Mouse (Mus musculus) forebrain, embryonic 11.5 days (tissue): ENCODE measurements around the gene Mcee. TPM values are rescaled to one million over a fixed set of nuclear protein-coding genes. Genes with fewer than 3 reads are reported as not detected.

Experiments used
- ATAC-seq: fragments of 200-750 bp; cut with Nextera tagmentation; replicated peaks from 2 replicates; pipeline ENCODE4 v1.8.0; 2017; ENCODE audit warnings: moderate TSS enrichment; ENCODE audit not compliant: low FRiP score
- DNase-seq: peaks from one replicate; pipeline ENCODE4 v3.0.0-alpha.2; 2017; ENCODE audit warnings: low spot score
- H3K27ac ChIP-seq: fragments of 300-500 bp; sonication (generic); 2 replicates; pipeline ENCODE4 v1.5.1; 2014; ENCODE audit warnings: low read depth, low read length
- H3K27me3 ChIP-seq: fragments of 300-500 bp; sonication (generic); 2 replicates; pipeline ENCODE4 v1.6.1; 2014; ENCODE audit warnings: mild to moderate bottlenecking, low read length, mixed read lengths; ENCODE audit not compliant: control insufficient read depth, insufficient read depth
- H3K36me3 ChIP-seq: fragments of 300-500 bp; sonication (generic); 2 replicates; pipeline ENCODE4 v1.6.1; 2014; ENCODE audit warnings: mild to moderate bottlenecking, low read length, moderate library complexity, mixed read lengths; ENCODE audit not compliant: control insufficient read depth, insufficient read depth
- H3K4me1 ChIP-seq: fragments of 300-500 bp; sonication (generic); replicated peaks from 2 replicates; pipeline ENCODE4 v1.6.1; 2014; ENCODE audit warnings: low read length, mixed read lengths; ENCODE audit not compliant: control insufficient read depth, insufficient read depth
- H3K4me2 ChIP-seq: fragments of 300-500 bp; sonication (generic); 2 replicates; pipeline ENCODE4 v1.6.1; 2014; ENCODE audit warnings: low read depth, mild to moderate bottlenecking, low read length, moderate library complexity, mixed read lengths; ENCODE audit not compliant: severe bottlenecking
- H3K4me3 ChIP-seq: fragments of 300-500 bp; sonication (generic); 2 replicates; pipeline ENCODE4 v1.5.1; 2014; ENCODE audit warnings: low read depth, low read length
- H3K9ac ChIP-seq: fragments of 300-500 bp; sonication (generic); 2 replicates; pipeline ENCODE4 v1.6.1; 2014; ENCODE audit warnings: low read length
- H3K9me3 ChIP-seq: fragments of 300-500 bp; sonication (generic); 2 replicates; pipeline ENCODE4 v1.6.1; 2016; ENCODE audit warnings: low read length, mixed read lengths; ENCODE audit not compliant: control insufficient read depth
- WGBS: fragments of 180-500 bp; shearing (Covaris S2); extraction: QIAGEN DNeasy Blood & Tissue Kit; methylation state at CpG from one replicate; pipeline ENCODE4 v1.1.7; 2014; 5-methylcytosine and 5-hydroxymethylcytosine counted together
- polyA plus RNA-seq: library from polyadenylated mRNA; unstranded; fragments of >200 nt; fragmentation: Nextera tagmentation; extraction: Ambion mirVana; gene quantifications from 2 replicates; pipeline ENCODE4 v1.2.1, GENCODE M21; 2014

Mcee gene
- polyA plus RNA-seq, 1 experiment from 2014 or later, result 36.6 TPM

DNA sequence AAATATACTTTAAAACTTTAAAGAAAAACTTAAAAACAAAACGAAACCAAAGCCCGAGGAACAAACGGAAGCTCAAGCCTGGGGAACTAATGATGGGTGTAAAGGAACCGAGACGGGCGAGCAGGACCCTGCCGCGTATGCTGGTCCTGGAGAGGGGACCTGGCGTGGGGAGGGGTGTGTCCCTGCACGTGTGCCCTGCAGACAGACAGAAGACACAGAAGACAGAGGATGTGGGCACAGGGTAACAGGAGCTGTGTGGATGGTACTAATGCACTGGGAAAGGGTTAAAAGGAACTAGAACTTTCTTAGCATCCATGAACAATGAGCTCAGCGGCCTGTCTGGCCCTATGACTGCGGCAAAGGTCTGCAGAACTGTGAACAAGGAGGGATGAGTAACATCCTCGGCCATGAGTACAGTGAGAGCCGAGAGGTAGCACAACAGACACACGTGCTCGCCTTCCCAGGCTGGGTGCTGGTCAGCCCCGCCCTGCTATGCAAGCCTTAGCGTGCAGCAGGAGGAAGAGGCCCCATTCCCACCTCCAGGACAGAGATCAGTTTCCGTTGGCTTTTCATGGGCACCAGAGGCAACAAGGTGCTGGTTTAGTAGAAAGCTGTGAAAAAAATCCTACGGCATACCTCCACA is 32.3 kb upstream of the Mcee start:
- peaks cover 4% of the 10 kb centered on the region; the same call in 1 of the 2 replicates for H3K36me3 ChIP-seq
- ATAC-seq, result no peak
- 88% methylated on average over 20 of the region's 20 CpGs for WGBS

DNA sequence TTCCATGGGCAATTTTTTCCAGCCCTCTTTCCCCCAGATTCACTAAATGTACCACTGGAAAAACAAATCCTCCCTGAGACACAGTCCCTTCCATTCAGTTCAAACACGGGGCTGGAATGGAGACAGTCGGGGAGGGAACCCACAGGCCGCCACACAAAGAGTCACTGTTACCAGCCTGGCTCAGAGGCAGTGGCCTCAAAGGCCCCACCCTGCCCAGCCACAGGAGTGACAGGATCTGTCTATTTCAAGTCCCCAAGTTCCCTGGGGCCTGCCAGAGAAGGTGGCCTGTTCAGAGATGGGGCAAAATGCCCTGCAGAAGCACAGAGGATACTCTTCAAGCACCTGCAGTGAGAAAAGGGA is 31.8 kb upstream of the Mcee start:
- Histone ChIP-seq H3K27me3 (no peaks in the 10 kb centered on the region), H3K36me3 (peaks cover 4% of the 10 kb centered on the region; the same call in 1 of the 2 replicates), H3K9me3 (no peaks in the 10 kb centered on the region), H3K4me2 (no peak overlapping the region), H3K9ac (no peak overlapping the region), H3K4me1 (no peaks in the 10 kb centered on the region), H3K4me3 (no peak overlapping the region), H3K27ac (no peak overlapping the region)
- ATAC-seq (no peak), DNase-seq (no peak)
- WGBS, result 76% methylated on average over 3 of the region's 3 CpGs

More for the DNA sequence above, 32.3 kb upstream of the Mcee start:
- Histone ChIP-seq H3K9ac (no peak overlapping the region), H3K27me3 (no peaks in the 10 kb centered on the region), H3K4me3 (no peak overlapping the region), H3K27ac (no peak overlapping the region), H3K9me3 (no peaks in the 10 kb centered on the region), H3K4me1 (no peaks in the 10 kb centered on the region), H3K4me2 (no peak overlapping the region)
- DNase-seq, result no peak

DNA sequence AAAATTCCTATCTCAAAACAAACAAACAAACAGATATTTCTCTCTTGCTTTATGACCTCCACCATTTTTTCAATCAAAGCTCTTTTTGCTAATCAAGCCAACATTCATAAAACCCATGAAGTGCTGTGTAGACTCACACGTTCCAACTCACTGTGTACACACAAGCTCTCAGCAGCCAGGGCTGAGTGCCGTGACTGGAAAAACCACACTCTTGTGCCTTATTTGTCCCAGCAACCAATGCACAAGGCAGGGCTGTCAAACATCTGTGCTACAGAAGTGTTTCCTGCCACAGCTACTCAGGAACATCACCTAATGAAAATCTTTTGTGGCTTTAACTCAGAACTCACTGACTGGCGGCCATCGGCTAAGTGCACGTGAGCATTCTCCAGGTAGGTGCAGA is 26.5 kb upstream of the Mcee start:
- WGBS, result 94% methylated on average over 5 of the region's 5 CpGs
- Histone ChIP-seq H3K4me1 (no peaks in the 10 kb centered on the region), H3K9me3 (no peaks in the 10 kb centered on the region), H3K4me2 (no peak overlapping the region), H3K4me3 (no peak overlapping the region), H3K36me3 (peaks cover 4% of the 10 kb centered on the region; the same call in 1 of the 2 replicates), H3K27me3 (no peaks in the 10 kb centered on the region), H3K9ac (no peak overlapping the region), H3K27ac (no peak overlapping the region)
- DNase-seq (no peak), ATAC-seq (no peak)

DNA sequence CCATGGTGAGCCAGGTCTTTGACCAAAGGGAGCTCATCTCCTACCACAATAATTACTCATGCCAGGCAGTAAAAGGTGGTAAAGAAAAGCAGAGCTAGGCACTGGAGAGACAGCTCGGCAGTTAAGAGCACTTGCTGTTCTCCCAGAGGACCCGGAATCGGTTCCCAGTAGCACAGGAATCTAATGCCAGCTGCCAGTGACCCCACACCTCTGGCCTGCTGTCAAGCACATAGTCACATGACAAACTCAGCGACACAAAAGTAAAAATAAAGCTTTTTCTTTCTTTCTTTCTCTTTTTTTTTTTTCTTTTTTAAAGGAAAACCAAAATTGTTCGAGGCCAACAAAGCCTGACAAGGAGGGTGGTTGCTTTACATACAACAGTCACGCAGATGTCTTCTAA is 22.6 kb upstream of the Mcee start:
- H3K27ac ChIP-seq, result no peak overlapping the region
- no peak overlapping the region for H3K4me2 ChIP-seq
- WGBS, result 88% methylated on average over 6 of the region's 6 CpGs
- no peak for ATAC-seq
- H3K27me3 ChIP-seq, result no peaks in the 10 kb centered on the region
- H3K4me1 ChIP-seq, result no peaks in the 10 kb centered on the region
- DNase-seq, result no peak
- no peak overlapping the region for H3K4me3 ChIP-seq
- no peak overlapping the region for H3K9ac ChIP-seq
- H3K36me3 ChIP-seq, result no peaks in the 10 kb centered on the region; the same call in 1 of the 2 replicates
- no peaks in the 10 kb centered on the region for H3K9me3 ChIP-seq

DNA sequence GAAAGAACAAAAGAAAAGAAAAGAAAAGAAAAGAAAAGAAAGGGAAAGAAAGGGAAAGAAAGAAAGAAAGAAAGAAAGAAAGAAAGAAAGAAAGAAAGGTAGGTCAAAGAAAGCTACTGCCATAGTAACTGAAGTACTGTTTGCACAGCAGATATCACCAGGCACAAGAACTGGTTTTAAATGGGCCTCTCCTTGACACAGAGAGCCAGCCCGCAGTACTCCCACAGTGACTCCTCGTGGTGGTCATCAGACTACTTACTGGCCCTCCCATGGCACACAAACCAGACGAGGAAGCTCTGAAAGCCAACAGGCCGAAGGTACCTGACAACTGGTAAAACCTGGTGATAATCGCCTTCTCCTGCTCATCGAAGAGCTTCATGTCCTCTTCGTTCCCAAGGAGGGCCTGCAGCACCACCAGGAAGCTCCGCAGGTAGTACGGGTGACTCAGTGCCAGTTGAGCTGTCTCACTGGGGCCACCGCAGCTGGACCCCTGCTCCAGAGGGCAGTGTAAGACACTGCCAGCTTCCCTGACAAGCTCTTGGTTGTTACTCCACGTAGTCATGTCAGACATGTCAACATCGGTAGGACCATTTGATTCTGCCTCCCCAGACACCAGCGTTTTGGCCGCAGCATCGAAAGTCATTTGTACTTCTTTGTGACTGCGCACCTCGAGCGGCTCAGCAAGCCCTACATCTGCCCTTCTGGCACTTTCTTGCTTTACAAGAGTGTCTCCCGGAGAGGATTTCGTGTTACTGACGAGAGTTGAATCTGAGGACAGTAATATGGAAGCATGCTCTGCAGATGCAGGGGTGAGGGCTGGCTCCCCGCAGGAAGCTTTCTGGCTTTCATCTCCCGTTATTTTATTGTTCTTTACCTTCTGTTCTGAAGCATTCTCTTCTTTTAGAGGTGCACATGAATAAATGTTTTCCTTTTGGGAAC is 20.2 kb upstream of the Mcee start:
- H3K4me1 ChIP-seq, result no peaks in the 10 kb centered on the region
- no peak overlapping the region for H3K4me3 ChIP-seq
- no peak overlapping the region for H3K27ac ChIP-seq
- 88% methylated on average over 23 of the region's 23 CpGs for WGBS
- H3K9ac ChIP-seq, result no peak overlapping the region
- H3K36me3 ChIP-seq, result peaks cover 3% of the 10 kb centered on the region; the same call in 1 of the 2 replicates
- no peak for DNase-seq
- no peak overlapping the region for H3K4me2 ChIP-seq
- H3K9me3 ChIP-seq, result no peaks in the 10 kb centered on the region
- no peak for ATAC-seq
- no peaks in the 10 kb centered on the region for H3K27me3 ChIP-seq

DNA sequence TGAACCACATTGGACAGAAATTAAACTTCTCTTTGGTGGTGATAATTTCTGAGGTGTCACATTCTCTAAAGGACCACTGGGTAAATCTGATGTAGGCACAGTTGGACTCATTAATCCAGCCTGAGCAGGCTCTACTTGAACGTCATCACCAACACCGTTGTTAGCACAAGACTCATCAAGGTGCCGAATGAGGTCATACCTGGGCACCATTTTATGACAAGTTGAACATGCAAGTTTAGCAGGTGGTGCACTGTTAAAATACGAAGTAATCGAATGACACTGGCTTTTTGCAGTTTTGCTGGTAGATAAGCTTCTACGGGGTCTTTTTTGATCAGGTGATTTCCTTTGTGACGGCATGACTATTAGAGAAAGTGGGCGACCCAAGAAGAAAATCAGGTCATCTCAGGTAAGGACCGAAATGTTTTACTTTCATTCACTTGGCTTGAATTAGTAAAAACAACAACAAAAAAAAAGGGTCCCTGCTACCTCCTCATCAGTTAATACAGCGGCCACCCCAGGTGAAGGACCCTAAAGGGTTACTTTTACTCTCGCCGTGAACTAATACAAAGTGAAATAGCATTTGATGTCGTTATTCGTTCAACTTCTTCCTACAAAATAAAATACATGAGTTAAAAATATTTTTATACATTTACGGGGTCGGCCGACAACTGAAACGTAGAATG is 19.1 kb upstream of the Mcee start:
- DNase-seq (no peak), ATAC-seq (peak; percentile 3; the same call in 1 of the 2 replicates)
- H3K27ac ChIP-seq, result peak overlapping the region; percentile 95
- peak overlapping the region; percentile 65 for H3K4me2 ChIP-seq
- H3K4me3 ChIP-seq, result peak overlapping the region; percentile 62
- H3K36me3 ChIP-seq, result peaks cover 3% of the 10 kb centered on the region; the same call in 1 of the 2 replicates
- H3K9me3 ChIP-seq, result no peaks in the 10 kb centered on the region
- WGBS, result 18% methylated on average over 18 of the region's 18 CpGs
- H3K4me1 ChIP-seq, result no peaks in the 10 kb centered on the region
- no peaks in the 10 kb centered on the region for H3K27me3 ChIP-seq
- H3K9ac ChIP-seq, result peak overlapping the region; percentile 80

DNA sequence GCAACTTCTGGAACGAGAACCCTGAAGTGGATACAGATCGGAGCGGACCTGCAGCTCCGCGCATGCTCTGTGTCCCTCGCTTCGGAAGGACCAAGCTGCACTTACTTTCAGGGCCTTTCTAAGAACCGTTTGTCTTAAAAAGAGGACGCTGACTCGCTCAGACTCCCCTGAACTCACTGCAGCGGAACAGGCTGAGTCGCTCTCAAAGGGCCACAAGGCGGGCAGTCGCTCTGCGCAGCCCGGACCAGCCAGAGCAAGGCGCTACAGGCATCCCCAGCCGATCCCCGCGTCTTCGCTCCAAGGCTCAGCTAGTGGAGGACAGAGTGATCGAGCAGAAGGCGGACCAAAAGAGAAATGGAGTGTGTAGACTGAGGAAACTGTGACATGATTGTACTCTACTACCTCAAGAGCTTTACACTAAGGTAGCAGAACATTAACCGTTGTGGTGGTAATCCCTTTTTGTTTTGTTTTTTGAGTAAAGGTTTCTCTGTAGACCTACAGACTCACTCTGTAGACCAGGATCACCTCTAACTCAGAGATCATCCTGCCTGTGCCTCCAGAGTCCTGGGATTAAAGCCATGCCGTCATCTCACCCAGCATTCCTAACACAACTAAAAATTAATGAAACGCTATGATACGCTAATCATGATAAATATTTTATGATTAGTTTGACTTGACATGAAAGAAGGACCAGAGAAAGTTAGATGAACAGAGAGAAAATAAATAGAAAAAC is 18.4 kb upstream of the Mcee start, which contains the start of gene Fan1:
Gene Fan1 (minus strand): TSS at position 266 of the 733 bp plus-strand sequence.
- H3K36me3 ChIP-seq, result peaks cover 8% of the 10 kb centered on the region; the same call in 1 of the 2 replicates
- H3K27ac ChIP-seq, result peak within 1 kb of the TSS; percentile 95
- H3K4me1 ChIP-seq, result no peaks in the 10 kb centered on the region
- H3K4me3 ChIP-seq, result peak within 1 kb of the TSS; percentile 62
- DNase-seq, result peak; percentile 93
- H3K27me3 ChIP-seq, result no peaks in the 10 kb centered on the region
- no peaks in the 10 kb centered on the region for H3K9me3 ChIP-seq
- peak within 1 kb of the TSS; percentile 65 for H3K4me2 ChIP-seq
- H3K9ac ChIP-seq, result peak within 1 kb of the TSS; percentile 80
- ATAC-seq, result peak; percentile 94
- 5% methylated on average over 27 of the region's 27 CpGs for WGBS

DNA sequence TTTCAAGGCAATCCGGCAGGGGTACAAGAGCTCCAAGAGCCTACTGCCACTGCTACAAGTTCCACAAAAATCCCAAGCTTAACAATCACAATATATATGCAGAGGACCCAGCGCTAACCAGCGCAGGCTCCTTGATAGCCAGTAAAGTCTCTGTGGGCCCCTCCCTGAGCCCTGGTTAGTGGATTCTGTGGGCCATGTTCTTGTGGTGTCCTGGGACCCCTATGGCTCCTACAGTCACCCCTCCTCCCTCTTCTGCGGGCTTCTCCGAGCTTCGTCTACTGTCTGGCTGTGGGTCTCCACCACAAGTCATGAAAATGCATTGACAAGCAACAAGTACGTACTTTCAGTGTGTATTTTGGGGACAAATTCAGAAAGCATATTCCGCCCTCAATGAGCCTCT is 928 bp upstream of the Mcee start:
- Histone ChIP-seq H3K27me3 (no peaks in the 10 kb centered on the region), H3K4me2 (peak overlapping the region; percentile 63), H3K4me1 (no peaks in the 10 kb centered on the region; the same call in 1 of the 2 replicates), H3K36me3 (no peaks in the 10 kb centered on the region; the same call in 1 of the 2 replicates), H3K9me3 (no peaks in the 10 kb centered on the region), H3K4me3 (peak overlapping the region; percentile 76), H3K27ac (no peak overlapping the region), H3K9ac (peak overlapping the region; percentile 81)
- ATAC-seq (no peak), DNase-seq (no peak)
- WGBS, result 5% methylated on average over 8 of the region's 8 CpGs
